Mouse (Mus musculus) midbrain, embryonic 14.5 days (tissue): ENCODE measurements around the gene Nr5a2. TPM values are rescaled to one million over a fixed set of nuclear protein-coding genes. Genes with fewer than 3 reads are reported as not detected.

Source experiments
- ATAC-seq: fragments of 200-750 bp; cut with Nextera tagmentation; 2 replicates; pipeline ENCODE4 v1.8.0; 2017; ENCODE audit warnings: moderate number of reproducible peaks, moderate library complexity; ENCODE audit not compliant: low FRiP score, low TSS enrichment
- DNase-seq: peaks from one replicate; pipeline ENCODE4 v3.0.0-alpha.2; 2015
- H3K27ac ChIP-seq: fragments of 300-500 bp; sonication (generic); replicated peaks from 2 replicates; pipeline ENCODE4 v1.5.1; 2014; ENCODE audit warnings: mild to moderate bottlenecking, low read depth, low read length, moderate library complexity
- H3K27me3 ChIP-seq: fragments of 300-500 bp; sonication (generic); 2 replicates; pipeline ENCODE4 v1.6.1; 2014; ENCODE audit warnings: low read length, control low read depth, mixed read lengths; ENCODE audit not compliant: control insufficient read depth, insufficient read depth
- H3K36me3 ChIP-seq: fragments of 300-500 bp; sonication (generic); 2 replicates; pipeline ENCODE4 v1.6.1; 2014; ENCODE audit warnings: low read length, control low read depth; ENCODE audit not compliant: control insufficient read depth, insufficient read depth
- H3K4me1 ChIP-seq: fragments of 300-500 bp; sonication (generic); 2 replicates; pipeline ENCODE4 v1.6.1; 2014; ENCODE audit warnings: mild to moderate bottlenecking, antibody characterized with exemption, low read length, control low read depth; ENCODE audit not compliant: control insufficient read depth, insufficient read depth
- H3K4me2 ChIP-seq: fragments of 300-500 bp; sonication (generic); 2 replicates; pipeline ENCODE4 v1.6.1; 2014; ENCODE audit warnings: mild to moderate bottlenecking, low read length, moderate library complexity
- H3K4me3 ChIP-seq: fragments of 300-500 bp; sonication (generic); replicated peaks from 2 replicates; pipeline ENCODE4 v1.5.1; 2014; ENCODE audit warnings: low read depth, low read length
- H3K9ac ChIP-seq: fragments of 300-500 bp; sonication (generic); replicated peaks from 2 replicates; pipeline ENCODE4 v1.6.1; 2014; ENCODE audit warnings: mild to moderate bottlenecking, low read length, moderate library complexity
- H3K9me3 ChIP-seq: fragments of 300-500 bp; sonication (generic); 2 replicates; pipeline ENCODE4 v1.6.1; 2016; ENCODE audit warnings: low read length, control low read depth, mixed read lengths; ENCODE audit not compliant: control insufficient read depth
- WGBS: fragments of 180-500 bp; shearing (Covaris S2); extraction: QIAGEN DNeasy Blood & Tissue Kit; methylation state at CpG from one replicate; pipeline ENCODE4 v1.1.7; 2014; 5-methylcytosine and 5-hydroxymethylcytosine counted together
- polyA plus RNA-seq: library from polyadenylated mRNA; unstranded; fragments of >200 nt; fragmentation: Nextera tagmentation; extraction: Ambion mirVana; gene quantifications from 2 replicates; pipeline ENCODE4 v1.2.1, GENCODE M21; 2014

The Nr5a2 gene
- polyA plus RNA-seq, 1 experiment from 2014 or later = 1.6 TPM

DNA sequence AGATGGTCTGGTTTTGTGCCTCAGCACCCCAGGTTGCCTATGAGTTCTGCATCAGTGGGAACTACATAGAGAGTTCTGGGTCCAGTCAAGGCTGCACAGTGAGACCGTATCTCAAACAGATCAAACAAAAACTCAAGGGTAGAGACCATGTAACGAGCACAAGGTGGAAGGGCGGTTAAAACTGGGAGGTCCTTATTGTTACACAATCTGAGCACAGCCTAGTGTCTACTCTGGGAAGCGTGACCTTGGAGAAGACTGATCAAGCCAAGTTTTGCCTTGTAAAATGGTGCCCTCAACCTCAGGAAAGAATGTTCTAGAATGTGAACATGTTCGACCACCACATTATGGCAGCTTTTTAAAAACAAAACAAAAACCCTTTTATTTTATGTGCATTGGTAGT lies 12.8 kb upstream of the Nr5a2 start:
- H3K4me1 ChIP-seq = no peaks in the 10 kb centered on the region
- ATAC-seq = no peak
- H3K4me2 ChIP-seq = no peak overlapping the region
- H3K27ac ChIP-seq = no peak overlapping the region
- no peaks in the 10 kb centered on the region for H3K27me3 ChIP-seq
- no peak overlapping the region for H3K4me3 ChIP-seq
- DNase-seq = no peak
- WGBS = 89% methylated on average over 5 of the region's 5 CpGs
- H3K9ac ChIP-seq = no peak overlapping the region
- H3K36me3 ChIP-seq = no peaks in the 10 kb centered on the region
- H3K9me3 ChIP-seq = no peaks in the 10 kb centered on the region

DNA sequence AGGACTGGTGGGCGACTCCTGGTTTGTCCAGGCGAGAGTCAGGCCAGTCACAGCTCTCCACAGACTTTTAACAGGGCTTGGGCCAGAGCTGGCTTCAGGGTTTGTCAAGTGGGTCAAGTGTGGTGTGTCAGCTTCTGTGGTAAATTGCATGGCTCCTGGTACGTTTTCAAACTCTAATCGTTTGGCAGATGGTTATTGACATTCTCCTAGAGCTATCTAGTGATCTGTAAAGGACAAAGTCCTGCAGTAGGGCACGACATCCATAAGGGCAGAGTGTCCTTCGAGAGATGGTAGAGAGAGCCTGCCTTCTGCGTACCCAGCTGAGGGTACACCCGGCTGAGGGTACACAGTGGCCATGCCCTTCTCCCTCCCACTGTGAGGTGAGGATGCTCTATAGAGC lies 10.7 kb upstream of the Nr5a2 start:
- no peak overlapping the region for H3K4me2 ChIP-seq
- H3K9me3 ChIP-seq = no peaks in the 10 kb centered on the region
- 90% methylated on average over 8 of the region's 8 CpGs for WGBS
- DNase-seq (no peak), ATAC-seq (no peak)
- H3K9ac ChIP-seq = no peak overlapping the region
- no peaks in the 10 kb centered on the region for H3K4me1 ChIP-seq
- no peaks in the 10 kb centered on the region for H3K27me3 ChIP-seq
- no peak overlapping the region for H3K27ac ChIP-seq
- H3K36me3 ChIP-seq = no peaks in the 10 kb centered on the region
- H3K4me3 ChIP-seq = no peak overlapping the region

DNA sequence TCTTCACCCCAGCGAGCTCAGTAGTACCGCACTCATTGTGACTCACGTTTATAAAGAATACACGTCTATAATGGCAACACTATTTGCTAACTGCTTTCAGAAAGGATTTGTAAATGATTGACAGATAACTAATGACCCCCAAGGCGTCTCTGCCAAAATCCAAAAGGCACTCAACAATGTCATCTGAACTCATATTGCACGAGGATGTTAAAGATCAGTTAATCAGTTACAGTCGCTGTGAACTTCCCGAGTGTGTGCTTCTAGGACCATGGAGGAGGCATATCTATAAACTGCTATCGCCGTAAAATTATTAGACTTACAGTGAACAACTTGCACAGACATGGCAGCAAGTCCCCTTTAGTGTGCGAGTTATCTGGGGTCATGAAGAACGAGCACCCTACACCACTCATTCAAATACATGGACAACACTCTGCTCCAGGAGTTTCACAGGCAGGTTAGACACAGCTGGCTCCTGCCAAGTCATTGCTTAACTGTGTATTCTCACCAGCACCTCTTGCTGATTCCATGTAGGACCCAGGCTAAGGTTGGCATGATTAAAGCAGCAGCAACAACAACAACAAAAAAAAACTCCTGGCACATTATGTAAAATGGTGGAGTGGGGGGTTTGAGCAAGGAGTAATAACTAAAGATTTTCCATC lies 6.6 kb upstream of the Nr5a2 start:
- H3K27me3 ChIP-seq = no peaks in the 10 kb centered on the region
- H3K36me3 ChIP-seq = no peaks in the 10 kb centered on the region
- H3K4me3 ChIP-seq = no peak overlapping the region
- ATAC-seq (no peak), DNase-seq (no peak)
- H3K27ac ChIP-seq = no peak overlapping the region
- H3K4me1 ChIP-seq = no peaks in the 10 kb centered on the region
- H3K9ac ChIP-seq = no peak overlapping the region
- H3K9me3 ChIP-seq = no peaks in the 10 kb centered on the region
- WGBS = 80% methylated on average over 12 of the region's 12 CpGs
- no peak overlapping the region for H3K4me2 ChIP-seq

DNA sequence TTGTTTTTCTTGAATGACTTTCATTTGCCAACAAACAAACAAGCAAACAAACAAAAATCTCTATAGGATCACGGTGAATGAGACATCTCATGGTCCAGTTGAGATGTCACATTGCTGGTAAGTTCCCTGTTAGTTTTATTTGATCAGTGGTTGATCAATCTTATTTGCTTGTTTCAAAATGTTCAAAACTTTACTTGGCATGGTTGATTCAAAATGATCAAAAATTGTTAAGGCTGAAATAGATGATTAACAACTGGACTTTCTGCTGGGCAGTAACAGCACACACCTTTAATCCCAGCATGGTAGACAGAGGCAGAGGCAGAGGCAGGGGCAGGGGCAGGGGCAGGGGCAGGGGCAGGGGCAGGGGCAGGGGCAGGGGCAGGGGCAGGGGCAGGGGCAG lies 757 bp downstream of the Nr5a2 start:
- no peak for ATAC-seq
- DNase-seq = no peak
- WGBS = 73% methylated on average over 1 of the region's 1 CpGs

DNA sequence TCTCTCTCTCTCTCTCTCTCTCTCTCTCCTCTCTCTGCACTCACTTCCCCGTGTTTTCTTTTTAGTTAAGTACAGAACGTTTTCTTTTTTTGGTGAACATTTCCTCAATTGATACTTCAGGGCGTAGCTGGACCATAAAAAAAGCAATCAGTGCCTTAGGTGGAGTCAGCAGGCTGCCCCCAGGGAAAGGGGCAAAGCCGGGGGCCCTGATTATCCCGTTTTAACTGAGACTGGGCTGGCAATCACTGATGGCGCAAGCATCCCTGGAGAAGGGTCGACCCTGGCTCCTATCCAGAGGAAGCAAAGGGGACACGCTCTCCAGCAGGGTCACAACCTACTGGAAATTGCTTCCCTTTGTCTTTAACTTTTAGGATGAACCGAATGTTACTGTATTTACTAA lies 1.6 kb downstream of the Nr5a2 start:
- H3K27ac ChIP-seq = no peak overlapping the region
- H3K4me2 ChIP-seq = peak overlapping the region; percentile 35
- no peak for DNase-seq

More for the DNA sequence above, 757 bp downstream of the Nr5a2 start:
- no peak overlapping the region for H3K4me3 ChIP-seq
- no peak overlapping the region for H3K9ac ChIP-seq
- no peak overlapping the region for H3K27ac ChIP-seq
- H3K36me3 ChIP-seq = no peaks in the 10 kb centered on the region
- no peaks in the 10 kb centered on the region for H3K9me3 ChIP-seq
- peaks cover 31% of the 10 kb centered on the region for H3K27me3 ChIP-seq
- no peaks in the 10 kb centered on the region for H3K4me1 ChIP-seq
- H3K4me2 ChIP-seq = no peak overlapping the region

DNA sequence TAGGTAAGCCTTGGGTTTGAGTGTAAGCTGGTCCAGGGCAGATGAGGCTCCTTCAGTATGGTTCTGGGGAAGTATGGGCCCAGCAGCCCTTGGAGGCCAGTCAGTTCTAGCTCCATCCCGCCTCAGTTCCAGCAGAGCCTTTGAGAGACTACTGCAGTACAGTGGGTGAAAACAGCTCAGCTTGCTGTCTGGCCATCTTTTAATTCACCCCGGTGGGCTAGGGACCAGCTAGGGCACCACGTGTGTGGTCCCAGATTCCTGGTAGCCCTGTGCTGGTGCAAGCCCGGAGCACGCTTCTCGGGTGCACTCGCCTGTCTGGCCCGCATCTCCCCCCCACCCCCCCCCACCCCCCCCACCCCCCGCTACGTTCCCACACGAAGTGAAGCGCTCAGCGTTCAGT lies 2.1 kb downstream of the Nr5a2 start:
- peaks cover 43% of the 10 kb centered on the region for H3K27me3 ChIP-seq
- H3K9ac ChIP-seq = no peak overlapping the region
- no peaks in the 10 kb centered on the region for H3K4me1 ChIP-seq
- peak; percentile 46 for DNase-seq
- no peaks in the 10 kb centered on the region for H3K9me3 ChIP-seq
- H3K27ac ChIP-seq = no peak overlapping the region
- no peak for ATAC-seq
- WGBS = 0% methylated on average over 12 of the region's 13 CpGs
- H3K4me3 ChIP-seq = no peak overlapping the region
- peak overlapping the region; percentile 35 for H3K4me2 ChIP-seq
- no peaks in the 10 kb centered on the region for H3K36me3 ChIP-seq

More for the DNA sequence above, 1.6 kb downstream of the Nr5a2 start:
- H3K4me3 ChIP-seq = no peak overlapping the region
- H3K9me3 ChIP-seq = no peaks in the 10 kb centered on the region
- peaks cover 39% of the 10 kb centered on the region for H3K27me3 ChIP-seq
- no peaks in the 10 kb centered on the region for H3K4me1 ChIP-seq
- no peak for ATAC-seq
- WGBS = 2% methylated on average over 9 of the region's 9 CpGs
- H3K36me3 ChIP-seq = no peaks in the 10 kb centered on the region
- no peak overlapping the region for H3K9ac ChIP-seq

DNA sequence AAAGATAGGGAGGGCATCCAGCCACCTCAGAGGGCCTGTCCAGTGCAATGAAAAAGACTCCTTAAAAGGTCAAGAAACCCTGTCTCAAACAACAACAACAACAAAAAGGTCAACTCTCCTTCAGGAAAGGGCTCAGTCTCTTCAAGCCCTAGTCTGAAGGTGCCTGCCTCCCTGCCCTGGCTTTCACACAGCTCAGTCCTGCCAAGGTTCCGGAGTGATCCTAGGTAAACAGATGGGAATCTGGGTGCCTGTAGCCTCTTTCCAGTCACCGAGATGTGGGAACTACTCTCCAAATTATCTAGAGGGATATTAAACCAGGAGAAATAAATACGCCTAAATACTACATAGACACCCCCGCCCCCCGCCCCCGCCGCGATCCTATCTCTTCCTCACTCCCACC lies 2.6 kb downstream of the Nr5a2 start:
- DNase-seq (no peak), ATAC-seq (no peak)
- Histone ChIP-seq H3K27me3 (peaks cover 48% of the 10 kb centered on the region), H3K4me3 (no peak overlapping the region), H3K27ac (no peak overlapping the region), H3K4me1 (peaks cover 5% of the 10 kb centered on the region), H3K9ac (no peak overlapping the region), H3K9me3 (no peaks in the 10 kb centered on the region), H3K4me2 (no peak overlapping the region), H3K36me3 (no peaks in the 10 kb centered on the region)
- 27% methylated on average over 8 of the region's 8 CpGs for WGBS

DNA sequence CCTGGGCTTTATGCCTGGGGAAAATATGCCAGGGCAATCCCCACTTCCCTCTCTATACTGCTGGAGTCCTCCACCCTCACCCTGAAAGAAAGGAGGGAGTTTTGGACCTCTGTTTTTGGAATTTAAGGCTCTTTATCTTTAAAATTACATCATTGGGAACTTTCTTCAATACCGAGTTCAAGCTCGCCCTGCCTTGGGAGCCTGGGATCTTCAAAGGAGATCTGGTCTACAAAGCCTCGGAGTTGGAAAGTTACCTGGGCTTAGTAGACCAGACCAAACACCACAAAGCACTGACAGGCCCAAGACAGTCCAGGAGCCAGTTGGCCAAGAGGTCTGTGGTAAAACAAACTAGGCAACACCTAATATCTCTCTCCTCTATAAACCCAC lies 6.1 kb downstream of the Nr5a2 start:
- no peak overlapping the region for H3K9ac ChIP-seq
- WGBS = 15% methylated on average over 3 of the region's 3 CpGs
- no peaks in the 10 kb centered on the region for H3K36me3 ChIP-seq
- peaks cover 84% of the 10 kb centered on the region for H3K27me3 ChIP-seq
- H3K9me3 ChIP-seq = no peaks in the 10 kb centered on the region
- H3K27ac ChIP-seq = no peak overlapping the region
- DNase-seq (no peak), ATAC-seq (no peak)
- no peak overlapping the region for H3K4me3 ChIP-seq
- H3K4me1 ChIP-seq = peaks cover 16% of the 10 kb centered on the region
- no peak overlapping the region for H3K4me2 ChIP-seq

DNA sequence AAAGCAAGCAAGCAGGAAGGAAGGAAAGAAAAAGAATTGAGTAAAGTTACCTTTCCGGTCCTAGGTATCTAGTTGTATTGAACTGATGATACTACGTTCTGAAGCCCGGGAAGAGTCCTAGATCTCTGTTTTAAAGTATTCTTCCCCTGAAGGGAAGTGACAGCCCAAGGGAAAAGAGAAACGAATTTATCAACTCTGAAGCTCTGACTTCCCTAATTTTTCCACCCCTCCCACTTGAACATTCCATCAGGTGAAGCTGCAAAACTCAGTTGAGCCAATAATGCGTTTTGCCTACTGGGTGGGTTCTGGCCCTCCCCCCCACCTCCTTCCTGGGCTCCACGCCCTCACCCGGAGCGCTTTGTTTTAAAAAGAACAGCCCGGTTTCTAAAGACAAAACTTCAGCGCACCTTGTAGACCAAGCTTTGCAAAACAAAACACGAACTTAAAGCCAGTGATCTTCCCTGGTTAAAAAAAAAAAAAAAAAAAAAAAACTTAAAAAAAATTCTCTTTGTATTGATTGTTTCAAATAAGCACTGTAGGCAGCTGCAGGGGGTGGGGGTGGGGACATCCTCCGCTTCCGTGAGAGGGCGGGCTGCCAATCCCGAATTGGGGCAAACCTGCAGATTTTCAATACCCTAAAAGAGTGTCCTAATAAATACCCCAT lies 6.7 kb downstream of the Nr5a2 start:
- no peaks in the 10 kb centered on the region for H3K36me3 ChIP-seq
- peaks cover 88% of the 10 kb centered on the region for H3K27me3 ChIP-seq
- peaks cover 21% of the 10 kb centered on the region for H3K4me1 ChIP-seq
- no peak overlapping the region for H3K4me2 ChIP-seq
- no peak for DNase-seq
- WGBS = 2% methylated on average over 15 of the region's 15 CpGs
- no peak for ATAC-seq
- H3K4me3 ChIP-seq = no peak overlapping the region
- no peak overlapping the region for H3K27ac ChIP-seq
- H3K9me3 ChIP-seq = no peaks in the 10 kb centered on the region
- H3K9ac ChIP-seq = no peak overlapping the region
